In the genomic region with DNA sequence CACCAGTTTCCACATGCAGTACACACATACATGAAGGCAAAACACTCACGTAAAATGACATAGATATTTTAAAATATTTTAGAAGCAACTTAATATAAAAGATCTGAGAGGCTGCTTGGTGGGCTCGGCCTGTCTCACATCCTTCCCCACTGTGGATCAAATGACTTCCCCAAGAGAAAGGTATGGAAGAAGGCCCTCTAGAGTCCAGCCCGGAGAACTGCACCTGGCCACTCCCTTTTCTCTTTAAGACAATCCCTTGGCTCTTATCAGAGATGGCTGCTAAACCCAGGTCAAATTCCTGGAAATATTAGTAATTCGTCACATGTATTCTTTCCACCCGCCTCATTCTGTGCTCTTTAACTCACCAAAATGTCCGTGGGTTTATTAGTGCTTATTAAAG, we compare ENCODE assay signal across 1 mouse cellular context.
TF ChIP-seq lines count a peak whose summit lies in the region.

No protein-coding gene starts in this region.

TF ChIP-seq in MEL, 35 proteins besides CTCF, POLR2A, EP300 and RAD21:
- TF ChIP-seq BHLHE40 (IDR thresholded peaks at IDR 0.05; ENCODE audit: borderline replicate concordance, low read depth, low read length) (no peak), SIN3A (IDR thresholded peaks at IDR 0.05; ENCODE audit: low read length) (no peak), ZC3H11A (IDR thresholded peaks at IDR 0.05; ENCODE audit: low read depth, low read length) (no peak), ETS1 (IDR thresholded peaks at IDR 0.05; ENCODE audit: low read depth, low read length) (no peak), RCOR1 (IDR thresholded peaks at IDR 0.05; ENCODE audit: low read depth, low read length) (no peak), TAL1 (IDR thresholded peaks at IDR 0.05; ENCODE audit: low read length) (no peak), MXI1 (IDR thresholded peaks at IDR 0.05; ENCODE audit: low read depth, low read length) (no peak), KAT2A (conservative IDR thresholded peaks at IDR 0.05; ENCODE audit: low read depth, low read length) (no peak), ELF1 (IDR thresholded peaks at IDR 0.05; ENCODE audit: low read depth, low read length) (no peak), MAFK (IDR thresholded peaks at IDR 0.05; ENCODE audit: borderline replicate concordance, low read depth, low read length) (no peak), ZMIZ1 (IDR thresholded peaks at IDR 0.05; ENCODE audit: low read depth, low read length) (no peak), MAX (IDR thresholded peaks at IDR 0.05; ENCODE audit: low read length) (no peak), MYC (IDR thresholded peaks at IDR 0.05; ENCODE audit: low read depth, low read length) (no peak), CHD1 (IDR thresholded peaks at IDR 0.05; ENCODE audit: low read depth, low read length) (no peak)
